Mouse (Mus musculus) ES-Bruce4 (cell line): ENCODE measurements around the gene Synpo2l. TPM values are rescaled to one million over a fixed set of nuclear protein-coding genes. Genes with fewer than 3 reads are reported as not detected.

ENCODE experiments used
- H3K27ac ChIP-seq: 2 replicates; pipeline ENCODE4 v1.5.1; 2012; ENCODE audit warnings: low read length, inconsistent platforms; ENCODE audit not compliant: insufficient read depth
- H3K27me3 ChIP-seq: 2 replicates; pipeline ENCODE4 v1.6.1; 2012; ENCODE audit warnings: mild to moderate bottlenecking, low read length, inconsistent platforms; ENCODE audit not compliant: control insufficient read depth, poor library complexity, insufficient read depth, severe bottlenecking
- H3K36me3 ChIP-seq: 2 replicates; pipeline ENCODE4 v1.6.1; 2012; ENCODE audit warnings: inconsistent platforms, mild to moderate bottlenecking, low read length, moderate library complexity; ENCODE audit not compliant: control insufficient read depth, poor library complexity, insufficient read depth, severe bottlenecking
- H3K4me1 ChIP-seq: one replicate; pipeline ENCODE4 v1.8.1; 2011; ENCODE audit warnings: low read length; ENCODE audit not compliant: control insufficient read depth, insufficient read depth
- H3K4me3 ChIP-seq: 2 replicates; pipeline ENCODE4 v1.5.1; 2011; ENCODE audit warnings: low read depth, mild to moderate bottlenecking, low read length
- H3K9ac ChIP-seq: 2 replicates; pipeline ENCODE4 v1.6.1; 2012; ENCODE audit warnings: low read depth, mild to moderate bottlenecking, inconsistent platforms; ENCODE audit not compliant: poor library complexity, severe bottlenecking
- H3K9me3 ChIP-seq: replicated peaks from 2 replicates; pipeline ENCODE4 v1.6.1; 2012; ENCODE audit warnings: mild to moderate bottlenecking, low read length, inconsistent platforms; ENCODE audit not compliant: control insufficient read depth, poor library complexity, insufficient read depth, severe bottlenecking
- CTCF ChIP-seq: IDR thresholded peaks from one replicate; pipeline ENCODE4 v1.8.1; 2011; ENCODE audit warnings: low read depth, low read length
- EP300 ChIP-seq: IDR thresholded peaks from 2 replicates; pipeline ENCODE4 v1.6.1; 2011; ENCODE audit warnings: low read depth, low read length; ENCODE audit not compliant: insufficient read depth
- POLR2A ChIP-seq: IDR thresholded peaks from one replicate; pipeline ENCODE4 v1.8.1; 2011; ENCODE audit warnings: low read length; ENCODE audit not compliant: insufficient read depth
- polyA plus RNA-seq: library from polyadenylated mRNA; stranded (reverse); fragments of >200 nt; gene quantifications from 2 replicates; pipeline ENCODE4 v1.2.4, GENCODE M21; 2011; ENCODE audit warnings: low read depth; ENCODE audit not compliant: missing spikeins, insufficient read depth, insufficient read length

Synpo2l gene
- polyA plus RNA-seq, 1 experiment: 6.1 TPM

DNA sequence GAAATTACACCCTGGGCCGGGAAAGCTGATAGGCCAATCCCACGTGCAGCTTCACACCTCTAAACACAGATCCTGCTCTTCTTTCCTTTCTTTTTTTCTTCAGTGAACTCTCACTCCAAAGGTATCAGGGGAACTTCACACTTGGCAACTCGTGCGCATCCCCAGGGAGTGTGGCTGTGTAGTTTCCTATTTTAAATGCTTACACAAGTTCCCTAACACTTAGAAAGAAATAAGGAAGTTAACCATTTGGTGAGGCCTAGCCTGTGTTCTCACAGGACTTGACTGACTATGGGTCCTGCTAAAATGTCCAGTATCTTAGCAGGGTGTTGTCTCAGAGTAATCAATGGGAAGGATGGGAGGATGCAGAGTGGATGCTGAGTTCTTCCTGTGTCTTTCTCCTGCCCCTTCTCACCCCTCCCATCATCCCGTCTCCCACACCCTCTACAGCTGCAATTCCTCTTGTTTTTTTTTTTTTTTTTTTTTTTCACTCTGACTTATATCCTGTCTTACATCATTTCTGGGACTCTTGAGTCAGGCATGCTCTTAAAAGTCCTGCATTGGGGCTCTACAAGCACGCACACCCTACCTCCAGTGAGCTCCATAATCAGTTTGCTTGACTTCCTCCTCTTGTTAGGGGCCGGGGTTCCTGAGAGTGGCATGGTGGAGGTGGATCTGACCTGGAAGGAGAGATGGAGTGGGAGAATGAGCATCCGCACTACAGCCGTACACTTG lies 13.3 kb downstream of the Synpo2l start:
- TF ChIP-seq POLR2A: no peak
- no peak for TF ChIP-seq EP300
- TF ChIP-seq CTCF: no peak
- no peaks in the 10 kb centered on the region for H3K36me3 ChIP-seq
- no peak overlapping the region for H3K27ac ChIP-seq
- H3K9ac ChIP-seq: no peak overlapping the region
- H3K9me3 ChIP-seq: no peaks in the 10 kb centered on the region
- H3K4me3 ChIP-seq: no peak overlapping the region
- H3K4me1 ChIP-seq: no peaks in the 10 kb centered on the region
- no peaks in the 10 kb centered on the region for H3K27me3 ChIP-seq

DNA sequence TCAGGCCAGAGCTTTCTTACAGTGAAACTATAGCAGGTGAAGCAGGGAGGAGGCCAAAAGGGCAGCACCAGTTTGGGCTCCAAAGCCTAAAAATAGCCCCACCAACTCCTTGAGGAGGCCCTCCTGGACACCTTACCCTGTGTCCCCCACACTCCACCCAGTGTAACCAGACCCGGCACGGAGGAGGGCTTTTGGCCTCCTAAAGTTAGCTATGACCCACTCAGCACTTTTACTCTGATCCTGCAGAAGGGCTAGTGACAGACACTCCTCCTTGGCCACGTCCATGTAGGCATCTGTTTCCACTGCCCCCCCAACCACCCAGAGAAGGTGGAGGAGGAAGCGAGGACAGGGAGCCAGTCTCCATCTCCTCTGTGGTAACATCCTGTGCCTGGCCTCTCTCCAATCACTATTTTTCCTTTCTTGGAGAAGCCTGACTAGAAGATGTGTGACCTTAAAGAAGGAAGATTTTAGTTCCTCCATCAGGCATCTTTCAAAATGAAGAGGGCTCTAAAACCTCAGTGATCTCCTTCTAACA lies 16.4 kb downstream of the Synpo2l start:
- Histone ChIP-seq H3K4me3 (no peak overlapping the region), H3K27me3 (no peaks in the 10 kb centered on the region), H3K4me1 (no peaks in the 10 kb centered on the region), H3K27ac (no peak overlapping the region), H3K9ac (no peak overlapping the region), H3K36me3 (no peaks in the 10 kb centered on the region), H3K9me3 (no peaks in the 10 kb centered on the region)
- TF ChIP-seq POLR2A: no peak
- TF ChIP-seq EP300: no peak
- no peak for TF ChIP-seq CTCF

DNA sequence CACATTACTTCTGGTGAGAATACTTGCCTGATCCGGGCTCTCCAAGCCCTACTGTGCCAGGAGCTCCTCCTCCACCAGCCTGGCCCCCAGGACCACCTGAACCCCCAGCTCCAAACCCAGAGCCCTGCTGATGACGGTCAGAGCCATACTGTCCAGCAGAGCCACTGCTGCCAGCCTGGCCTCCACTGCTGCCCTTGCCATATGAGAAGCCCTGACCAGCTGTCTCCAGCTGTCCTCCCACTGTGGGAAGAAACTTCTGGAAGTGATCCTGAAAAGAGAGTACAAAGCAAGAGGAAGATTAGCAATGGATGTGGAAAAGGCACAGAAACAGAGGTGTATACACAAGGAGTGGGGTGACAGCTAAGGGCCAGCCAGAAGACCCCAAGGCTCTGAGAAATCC lies 17.2 kb downstream of the Synpo2l start:
- no peak for TF ChIP-seq POLR2A
- no peak for TF ChIP-seq EP300
- TF ChIP-seq CTCF: no peak
- Histone ChIP-seq H3K27ac (no peak overlapping the region), H3K36me3 (no peaks in the 10 kb centered on the region), H3K4me1 (no peaks in the 10 kb centered on the region), H3K27me3 (no peaks in the 10 kb centered on the region), H3K9ac (no peak overlapping the region), H3K4me3 (no peak overlapping the region), H3K9me3 (no peaks in the 10 kb centered on the region)

DNA sequence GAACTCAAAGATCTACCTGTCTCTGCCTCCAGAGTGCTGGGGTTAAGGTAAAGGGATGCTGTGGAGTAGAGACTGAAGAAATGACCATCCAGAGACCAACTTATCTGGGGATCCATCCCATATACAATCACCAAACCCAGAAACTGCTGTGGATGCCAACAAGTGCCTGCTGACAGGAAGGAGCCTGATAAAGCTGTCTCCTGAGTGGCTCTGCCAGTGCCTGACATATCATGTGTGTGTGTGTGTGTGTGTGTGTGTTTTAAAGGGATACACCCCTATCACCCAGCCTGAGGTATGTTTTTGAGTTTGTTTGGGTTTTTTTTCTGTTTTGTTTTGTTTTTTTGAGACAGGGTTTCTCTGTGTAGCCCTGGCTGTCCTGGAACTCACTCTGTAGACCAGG lies 21.8 kb downstream of the Synpo2l start:
- TF ChIP-seq CTCF (no peak), EP300 (no peak), POLR2A (no peak)

DNA sequence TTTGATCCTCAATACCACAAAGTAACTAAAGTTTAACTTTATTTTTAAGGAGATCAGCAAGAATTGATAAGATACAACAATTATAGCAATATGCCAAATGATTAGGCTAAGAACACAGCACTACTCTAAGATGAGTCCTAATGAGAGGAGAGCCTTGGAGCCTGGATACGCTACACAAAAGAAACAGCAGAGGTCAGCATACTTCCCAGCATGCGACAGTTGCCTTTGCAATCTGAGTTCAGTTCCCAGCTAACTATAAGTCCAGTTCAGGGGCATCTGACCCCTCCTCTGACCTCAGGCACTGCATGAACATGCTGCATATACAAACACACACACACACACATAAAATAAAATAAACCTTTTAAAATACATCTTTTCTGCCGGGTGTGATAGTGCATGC lies 22.6 kb downstream of the Synpo2l start:
- TF ChIP-seq CTCF (peak; percentile 3), EP300 (no peak), POLR2A (no peak)
- H3K36me3 ChIP-seq: no peaks in the 10 kb centered on the region
- H3K9me3 ChIP-seq: no peaks in the 10 kb centered on the region
- H3K27me3 ChIP-seq: no peaks in the 10 kb centered on the region
- no peak overlapping the region for H3K4me3 ChIP-seq
- no peak overlapping the region for H3K9ac ChIP-seq
- H3K4me1 ChIP-seq: no peaks in the 10 kb centered on the region
- H3K27ac ChIP-seq: no peak overlapping the region

More for the DNA sequence above, 21.8 kb downstream of the Synpo2l start:
- H3K27ac ChIP-seq: no peak overlapping the region
- no peaks in the 10 kb centered on the region for H3K27me3 ChIP-seq
- no peaks in the 10 kb centered on the region for H3K4me1 ChIP-seq
- H3K4me3 ChIP-seq: no peak overlapping the region
- H3K9me3 ChIP-seq: no peaks in the 10 kb centered on the region
- H3K9ac ChIP-seq: no peak overlapping the region
- H3K36me3 ChIP-seq: no peaks in the 10 kb centered on the region

DNA sequence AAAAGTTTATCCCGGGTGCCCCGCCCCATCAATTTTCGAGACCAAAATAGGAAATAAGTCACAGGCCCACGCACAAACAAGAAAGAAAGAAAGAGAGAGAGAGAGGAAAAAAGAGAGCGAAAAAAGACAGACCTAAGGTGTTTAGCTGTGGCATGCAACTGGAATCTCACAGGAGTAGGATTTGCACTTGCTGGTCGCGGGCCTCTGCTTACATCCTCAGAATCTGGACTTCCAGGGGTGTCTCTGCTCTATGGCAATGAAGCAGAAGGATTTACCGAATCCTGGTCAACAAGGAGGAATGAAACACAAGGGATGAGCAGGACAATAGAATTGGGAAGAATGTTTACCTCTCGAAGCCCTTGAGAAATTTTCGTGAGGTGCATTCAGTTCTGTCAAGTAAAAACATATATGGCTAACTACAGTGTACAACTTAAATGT lies 26.7 kb downstream of the Synpo2l start:
- H3K4me1 ChIP-seq: no peaks in the 10 kb centered on the region
- H3K36me3 ChIP-seq: no peaks in the 10 kb centered on the region
- no peaks in the 10 kb centered on the region for H3K9me3 ChIP-seq

More for the DNA sequence above, 26.7 kb downstream of the Synpo2l start:
- Histone ChIP-seq H3K27me3 (no peaks in the 10 kb centered on the region), H3K9ac (peak overlapping the region; percentile 97), H3K4me3 (peak overlapping the region; percentile 96), H3K27ac (peak overlapping the region; percentile 49)
- TF ChIP-seq POLR2A (no peak), EP300 (no peak), CTCF (no peak)
